Mouse (Mus musculus) spleen, adult 2 months (tissue): ENCODE measurements around the gene Scube1. TPM values are rescaled to one million over a fixed set of nuclear protein-coding genes. Genes with fewer than 3 reads are reported as not detected.

Source experiments
- DNase-seq, 2 experiments: peaks; one replicate each; pipeline versions ENCODE4 v3.0.0 to v3.0.0-alpha.2; 2012 to 2021; ENCODE audit warnings: low spot score in 2 of 2, low read depth in 1 of 2
- H3K27ac ChIP-seq: fragments of 200-500 bp; 2 replicates; pipeline ENCODE4 v1.5.1; 2012; ENCODE audit warnings: low read length, inconsistent platforms; ENCODE audit not compliant: insufficient read depth
- H3K27me3 ChIP-seq: fragments of 200-500 bp; 2 replicates; pipeline ENCODE4 v1.6.1; 2012; ENCODE audit warnings: mild to moderate bottlenecking, moderate library complexity, low read length, inconsistent platforms; ENCODE audit not compliant: control insufficient read depth, insufficient read depth
- H3K36me3 ChIP-seq: fragments of 200-500 bp; 2 replicates; pipeline ENCODE4 v1.6.1; 2012; ENCODE audit warnings: mild to moderate bottlenecking, low read length, inconsistent platforms; ENCODE audit not compliant: control insufficient read depth, insufficient read depth
- H3K4me1 ChIP-seq: fragments of 200-500 bp; 2 replicates; pipeline ENCODE4 v1.6.1; 2011; ENCODE audit warnings: inconsistent platforms; ENCODE audit not compliant: control insufficient read depth, insufficient read depth, insufficient read length
- H3K4me3 ChIP-seq: fragments of 200-500 bp; 2 replicates; pipeline ENCODE4 v1.5.1; 2011; ENCODE audit warnings: mild to moderate bottlenecking, inconsistent platforms; ENCODE audit not compliant: insufficient read depth, insufficient read length; ENCODE audit errors: extremely low read depth
- CTCF ChIP-seq: fragments of 200-500 bp; IDR thresholded peaks from 2 replicates; pipeline ENCODE4 v1.5.1; 2011; ENCODE audit warnings: mild to moderate bottlenecking, inconsistent platforms; ENCODE audit not compliant: insufficient read depth, insufficient read length, insufficient replicate concordance; ENCODE audit errors: extremely low read depth
- POLR2A ChIP-seq: fragments of 200-500 bp; IDR thresholded peaks from 2 replicates; pipeline ENCODE4 v1.6.1; 2011; ENCODE audit warnings: low read depth, low read length, inconsistent platforms
- WGBS: fragments of 180-500 bp; shearing (Covaris S2); methylation state at CpG from one replicate; pipeline ENCODE4 v1.1.7; 2018; 5-methylcytosine and 5-hydroxymethylcytosine counted together
- polyA plus RNA-seq: library from polyadenylated mRNA; depleted of rRNA; stranded (reverse); fragments of >200 nt; gene quantifications from 2 replicates; pipeline ENCODE4 v1.2.3, GENCODE M21; 2012

Gene Scube1
- polyA plus RNA-seq, 1 experiment: 8.8 TPM

DNA sequence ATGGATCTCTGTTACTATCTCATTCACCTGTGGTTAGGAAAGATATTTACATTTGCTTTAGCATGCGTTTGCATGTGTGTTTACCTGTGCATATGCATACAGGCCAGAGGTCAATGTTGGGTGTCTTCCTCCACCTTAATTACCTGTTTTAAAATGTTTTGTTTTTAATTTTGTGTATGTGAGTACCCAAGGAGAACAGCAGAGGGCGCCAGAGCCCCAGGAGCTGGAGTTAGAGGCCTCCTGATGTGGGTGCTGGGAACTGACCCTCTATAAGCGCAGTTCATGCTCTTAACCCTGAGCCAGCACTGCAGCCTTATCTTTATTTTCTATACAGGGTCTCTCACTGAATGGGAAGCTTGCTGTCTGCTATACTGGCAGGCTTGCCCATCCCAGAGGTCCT is 95.1 kb downstream of the Scube1 start:
- H3K27me3 ChIP-seq: no peaks in the 10 kb centered on the region
- H3K4me3 ChIP-seq: no peak overlapping the region
- no peak for DNase-seq
- H3K27ac ChIP-seq: no peak overlapping the region
- H3K4me1 ChIP-seq: no peaks in the 10 kb centered on the region
- TF ChIP-seq CTCF (no peak), POLR2A (no peak)
- H3K36me3 ChIP-seq: no peaks in the 10 kb centered on the region
- WGBS: 74% methylated on average over 3 of the region's 3 CpGs

DNA sequence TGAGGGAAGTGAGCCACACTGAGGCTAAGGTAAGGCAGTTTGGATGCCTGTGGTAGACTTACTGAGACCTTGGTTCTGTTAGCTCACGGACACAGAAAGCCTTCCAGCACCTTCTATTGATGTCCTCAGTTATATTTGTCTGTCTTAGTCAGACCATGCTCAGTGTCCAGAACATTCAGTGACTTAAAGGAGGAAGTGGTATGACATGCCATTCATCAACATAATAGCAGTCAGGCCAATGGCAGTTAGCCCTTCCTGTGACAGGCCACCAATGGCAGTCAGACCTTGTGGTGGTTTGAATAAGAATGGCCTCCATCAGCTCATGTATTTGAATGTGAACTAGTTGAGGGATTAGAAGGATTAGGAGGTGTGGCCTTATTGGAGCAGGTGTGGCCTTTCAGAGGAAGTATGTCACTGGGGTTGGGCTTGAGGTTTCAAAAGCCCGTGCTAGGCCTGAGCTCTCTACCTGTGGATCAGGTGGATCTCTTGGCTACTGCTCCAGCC is 98.6 kb downstream of the Scube1 start:
- H3K36me3 ChIP-seq: no peaks in the 10 kb centered on the region
- DNase-seq: no peak
- H3K27ac ChIP-seq: no peak overlapping the region
- H3K27me3 ChIP-seq: no peaks in the 10 kb centered on the region
- no peaks in the 10 kb centered on the region for H3K4me1 ChIP-seq
- no peak for TF ChIP-seq CTCF
- TF ChIP-seq POLR2A: no peak
- WGBS: 85% methylated on average over 2 of the region's 2 CpGs
- no peak overlapping the region for H3K4me3 ChIP-seq

DNA sequence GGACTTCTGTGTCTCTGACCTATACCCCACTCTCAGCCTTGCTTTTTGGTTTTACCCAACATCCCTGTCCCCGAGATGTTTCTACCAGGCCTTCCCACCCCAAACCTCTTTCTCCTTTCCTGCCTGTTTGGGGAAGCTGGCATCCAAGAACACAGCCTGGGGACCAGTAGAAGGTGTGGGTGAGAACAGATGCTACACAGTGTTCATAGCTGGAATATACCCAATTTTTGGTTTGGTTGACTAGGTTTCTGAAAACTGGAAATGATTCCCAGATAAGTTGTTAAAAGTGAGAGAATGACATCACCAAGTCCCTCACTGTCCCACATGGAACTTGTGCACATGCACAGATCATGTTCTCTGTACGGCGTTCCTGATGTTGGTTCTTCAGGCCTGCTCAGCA is 109.6 kb downstream of the Scube1 start:
- 94% methylated on average over 3 of the region's 3 CpGs for WGBS
- TF ChIP-seq POLR2A: no peak
- TF ChIP-seq CTCF: no peak
- H3K36me3 ChIP-seq: no peaks in the 10 kb centered on the region

DNA sequence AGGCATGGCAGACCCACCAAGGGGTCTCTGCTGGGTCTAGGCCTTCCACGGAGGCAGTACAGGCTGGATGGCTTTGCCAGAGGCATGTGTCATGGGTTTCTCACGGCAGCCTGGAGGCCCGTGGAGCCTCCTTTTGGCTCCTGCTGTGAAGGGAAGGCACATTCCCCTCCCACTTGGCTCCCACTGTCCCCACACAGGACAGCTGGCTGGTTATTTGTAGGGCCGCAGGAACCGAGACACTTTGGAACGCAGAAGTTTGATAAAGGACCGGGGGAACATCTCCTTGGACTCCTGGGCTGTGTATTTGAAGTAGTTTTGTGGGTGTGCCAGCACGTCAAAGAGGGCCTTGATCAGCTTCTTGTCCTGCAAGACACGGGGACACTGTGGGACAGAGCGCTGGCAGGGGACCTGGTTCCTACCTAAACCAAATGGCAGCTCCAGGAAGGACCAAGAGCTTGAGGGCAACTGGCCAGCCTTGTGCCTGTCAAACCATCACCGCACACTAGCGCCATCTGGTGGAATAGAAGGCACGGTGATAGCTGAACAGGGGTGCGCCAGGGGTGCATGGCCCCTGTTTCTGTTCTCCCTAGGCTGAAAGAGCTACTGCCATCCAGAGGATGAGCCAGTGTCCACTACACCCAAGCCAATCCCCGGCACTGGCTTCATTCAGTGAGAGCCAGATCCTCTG is 117.6 kb downstream of the Scube1 start:
- peak; percentile 47 to 66 for DNase-seq
- Histone ChIP-seq H3K36me3 (no peaks in the 10 kb centered on the region), H3K27ac (no peak overlapping the region), H3K27me3 (no peaks in the 10 kb centered on the region), H3K4me3 (no peak overlapping the region), H3K4me1 (peaks cover 17% of the 10 kb centered on the region; the same call in 1 of the 2 replicates)
- 45% methylated on average over 15 of the region's 15 CpGs for WGBS
- TF ChIP-seq CTCF: peak; percentile 89; the same call in 1 of the 2 replicates
- no peak for TF ChIP-seq POLR2A

More for the DNA sequence above, 109.6 kb downstream of the Scube1 start:
- Histone ChIP-seq H3K27me3 (no peaks in the 10 kb centered on the region), H3K27ac (no peak overlapping the region), H3K4me3 (no peak overlapping the region), H3K4me1 (no peaks in the 10 kb centered on the region)
- DNase-seq: no peak

DNA sequence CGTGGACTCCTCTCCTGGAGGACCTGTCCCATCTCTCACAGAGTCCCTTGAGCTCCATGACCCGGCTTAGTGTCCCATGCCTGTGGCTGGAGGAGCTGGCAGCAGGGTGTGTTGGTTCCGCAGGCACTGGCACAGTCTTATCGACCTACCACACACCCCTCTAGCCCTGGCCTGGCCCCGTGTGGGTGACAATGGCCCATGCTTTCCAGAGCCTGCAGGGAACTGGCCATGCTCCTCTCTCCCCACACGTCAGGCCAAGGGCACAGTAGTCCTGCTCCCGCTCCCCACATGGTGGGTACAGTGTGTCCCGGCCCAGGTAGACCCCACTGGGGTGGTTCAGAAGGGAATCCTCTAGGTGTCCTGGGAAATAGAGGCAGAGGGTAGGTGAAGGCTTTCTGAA is 118.1 kb downstream of the Scube1 start:
- 88% methylated on average over 8 of the region's 8 CpGs for WGBS
- no peak for DNase-seq

DNA sequence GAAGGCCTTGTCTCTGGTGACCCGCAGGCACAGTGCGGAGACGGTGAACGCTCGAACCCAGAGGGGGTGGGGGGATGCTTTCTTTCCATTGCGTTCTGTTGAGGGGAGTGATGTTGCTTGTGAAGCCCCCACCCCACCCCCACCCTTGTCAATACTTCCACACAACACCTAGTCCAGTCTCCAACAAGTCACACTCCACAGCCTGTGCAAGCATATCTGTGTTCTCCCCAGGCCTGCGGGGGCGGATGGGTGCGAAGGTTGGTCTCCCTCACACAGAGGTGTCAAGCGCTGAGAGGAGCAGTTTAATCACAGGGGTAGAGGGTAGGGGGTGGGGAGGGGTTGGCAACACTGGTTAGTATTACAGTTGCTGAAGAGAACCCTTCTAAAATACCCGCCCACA is 118.6 kb downstream of the Scube1 start:
- 90% methylated on average over 11 of the region's 11 CpGs for WGBS
- H3K4me3 ChIP-seq: no peak overlapping the region

More for the DNA sequence above, 118.1 kb downstream of the Scube1 start:
- Histone ChIP-seq H3K4me1 (peaks cover 20% of the 10 kb centered on the region; the same call in 1 of the 2 replicates), H3K4me3 (no peak overlapping the region), H3K27me3 (no peaks in the 10 kb centered on the region), H3K27ac (no peak overlapping the region), H3K36me3 (no peaks in the 10 kb centered on the region)
- TF ChIP-seq POLR2A (no peak), CTCF (no peak)

DNA sequence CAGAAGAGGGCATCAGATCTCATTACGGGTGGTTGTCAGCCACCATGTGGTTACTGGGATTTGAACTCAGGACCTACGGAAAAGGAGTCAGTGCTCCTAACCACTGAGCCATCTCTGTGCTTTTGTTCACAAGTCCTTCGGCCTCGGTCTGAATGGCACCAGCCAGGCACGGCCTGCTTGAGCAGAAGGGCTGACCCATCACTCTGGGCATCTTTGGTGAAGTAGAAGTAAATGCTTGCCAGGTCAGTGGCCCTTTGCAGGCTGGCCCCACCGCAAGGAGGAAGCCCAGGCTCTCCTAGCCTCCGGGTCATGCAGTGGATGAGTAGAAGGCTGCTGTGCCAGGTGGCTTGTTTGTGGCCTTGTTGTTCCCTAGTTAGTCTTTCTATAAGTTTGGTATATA is 121.4 kb downstream of the Scube1 start:
- Histone ChIP-seq H3K36me3 (no peaks in the 10 kb centered on the region), H3K4me1 (peaks cover 25% of the 10 kb centered on the region; the same call in 1 of the 2 replicates), H3K27me3 (no peaks in the 10 kb centered on the region), H3K4me3 (no peak overlapping the region), H3K27ac (0 out of 2 replicates have a peak overlapping the region, but pooled peaks have one; percentile 34)
- no peak for DNase-seq
- WGBS: 93% methylated on average over 7 of the region's 7 CpGs
- TF ChIP-seq POLR2A (no peak), CTCF (no peak)

More for the DNA sequence above, 118.6 kb downstream of the Scube1 start:
- H3K27me3 ChIP-seq: no peaks in the 10 kb centered on the region
- DNase-seq: no peak
- no peak for TF ChIP-seq POLR2A
- H3K4me1 ChIP-seq: peaks cover 20% of the 10 kb centered on the region; the same call in 1 of the 2 replicates
- H3K27ac ChIP-seq: no peak overlapping the region
- H3K36me3 ChIP-seq: no peaks in the 10 kb centered on the region
